Mouse (Mus musculus): ENCODE results near the gene Atoh8.

Atoh8 gene

DNA sequence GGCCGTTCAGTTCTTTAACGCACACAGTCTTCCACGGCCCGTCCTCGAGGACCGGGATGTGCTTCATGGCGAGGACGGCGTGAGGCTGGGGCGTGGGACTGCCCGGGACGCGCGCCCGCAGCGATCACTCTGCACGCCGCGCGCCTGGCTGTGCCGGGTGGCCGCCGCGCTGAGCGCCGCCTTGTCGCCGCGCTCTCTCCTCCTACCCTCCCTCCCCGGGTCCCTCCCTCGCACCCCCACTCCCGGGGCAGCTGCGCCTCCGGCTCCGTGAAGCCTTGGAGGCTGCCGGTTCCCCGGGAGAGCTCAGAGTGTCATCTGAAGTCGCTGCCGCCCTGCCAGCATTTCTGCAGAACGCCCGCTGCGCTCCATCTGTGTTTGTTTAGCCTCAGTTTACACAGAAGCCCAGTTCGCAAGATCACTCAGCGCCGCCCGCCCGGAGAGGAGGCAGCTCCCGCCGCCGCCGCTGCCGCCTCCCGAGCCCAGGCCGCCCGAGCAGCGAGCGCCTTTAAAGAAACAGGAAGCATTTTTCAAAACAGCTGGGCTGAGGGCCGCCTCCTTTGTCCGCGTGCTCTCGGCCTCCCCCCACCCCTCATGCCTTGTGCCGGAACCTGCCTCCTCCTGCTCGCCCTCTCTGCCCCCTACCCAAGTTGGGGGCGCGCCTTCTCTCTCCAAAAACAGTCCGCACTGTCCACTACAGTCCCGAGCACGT, at the start of gene Atoh8:
Gene Atoh8, minus strand, starts transcription at position 480 of the 709 bp plus-strand sequence.
- DNase-seq = peak; percentile 78 to 86

- DNase-seq = peak in 1 of 2 experiments; percentile 68
Measured at GRCm38 (mm10) chr6:72283914-72284313, 48.5 kb upstream of the Atoh8 start.

DNA sequence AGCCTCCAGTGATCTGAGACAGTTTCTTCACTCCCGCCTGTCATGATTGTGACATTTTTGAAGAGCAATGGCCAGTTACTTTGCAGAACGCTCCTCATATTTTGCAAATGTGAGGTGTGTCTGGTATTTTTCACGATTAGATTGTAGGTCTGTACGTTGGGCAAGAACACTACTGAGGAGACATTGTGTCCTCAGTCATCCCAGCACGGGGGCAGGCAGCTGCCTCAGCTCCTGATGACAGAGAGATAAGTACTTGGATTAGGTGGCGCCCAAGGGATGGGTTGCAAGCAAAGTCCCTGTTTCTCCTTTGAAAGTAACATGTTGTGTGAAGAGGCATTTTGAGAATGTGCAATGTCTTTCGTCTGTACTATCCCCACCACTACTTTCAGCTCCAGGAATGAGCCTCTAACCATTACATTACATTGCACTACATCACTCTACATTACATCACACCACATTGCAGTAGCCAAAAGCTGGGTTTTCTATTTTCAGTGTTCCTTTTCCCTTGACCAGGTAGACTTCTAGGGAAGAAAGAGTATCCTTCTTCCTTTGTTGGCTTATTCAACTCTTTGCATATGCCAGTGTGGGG, 45.1 kb upstream of the Atoh8 start:
- DNase-seq = no peak

DNA sequence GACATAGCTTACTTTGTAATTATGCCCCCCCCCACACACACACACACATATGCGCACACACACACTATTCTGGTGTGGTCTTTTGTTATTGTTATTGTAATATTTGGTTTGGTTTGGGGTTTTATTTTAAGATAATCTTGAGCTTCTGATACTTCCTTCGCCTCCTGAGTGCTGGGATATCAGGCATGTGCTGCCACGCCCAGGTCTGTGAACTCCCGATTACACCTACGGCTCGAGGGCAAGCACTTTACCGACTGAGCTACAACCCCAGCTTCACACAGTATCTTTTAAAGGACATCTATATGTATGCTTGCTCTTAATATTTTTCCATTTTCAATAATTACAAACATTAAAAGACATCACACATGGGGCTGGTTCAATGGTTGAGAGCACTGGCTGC, 44.1 kb upstream of the Atoh8 start:
- no peak for DNase-seq

- DNase-seq = no peak
Measured at GRCm38 (mm10) chr6:72278835-72279234, 43.5 kb upstream of the Atoh8 start.

- peak in 1 of 2 experiments; percentile 65 for DNase-seq
Measured at GRCm38 (mm10) chr6:72277508-72278166, 42.3 kb upstream of the Atoh8 start.

- DNase-seq = peak; percentile 73 to 87
Measured at GRCm38 (mm10) chr6:72276972-72277441, 41.6 kb upstream of the Atoh8 start.

DNA sequence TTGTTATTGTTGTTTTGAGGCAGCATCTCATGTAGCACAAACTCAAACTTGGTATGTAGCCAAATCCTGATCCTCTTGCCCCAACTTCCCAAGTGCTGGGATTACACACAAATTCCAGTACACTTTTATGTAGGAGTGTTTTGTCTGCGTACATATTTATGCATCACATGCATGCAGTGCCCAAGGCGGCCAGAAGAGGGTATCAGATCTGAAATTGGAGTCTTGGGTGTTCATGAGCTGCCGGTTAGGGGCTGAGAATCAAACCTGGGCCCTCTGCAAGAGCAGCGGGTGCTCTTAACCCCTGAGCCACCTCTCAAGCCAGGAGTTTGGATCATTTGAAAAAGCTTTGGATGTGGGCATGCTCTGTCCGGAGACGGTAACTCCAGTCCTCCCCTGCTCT, 40.8 kb upstream of the Atoh8 start:
- peak; percentile 55 to 59 for DNase-seq

- DNase-seq = no peak
Measured at GRCm38 (mm10) chr6:72275527-72275926, 40.1 kb upstream of the Atoh8 start.

GRCm38 (mm10) chr6:72273153-72273552, 37.8 kb upstream of the Atoh8 start:
- no peak for DNase-seq

- peak; percentile 68 to 86 for DNase-seq
Measured at GRCm38 (mm10) chr6:72272161-72272696, 36.9 kb upstream of the Atoh8 start.

DNA sequence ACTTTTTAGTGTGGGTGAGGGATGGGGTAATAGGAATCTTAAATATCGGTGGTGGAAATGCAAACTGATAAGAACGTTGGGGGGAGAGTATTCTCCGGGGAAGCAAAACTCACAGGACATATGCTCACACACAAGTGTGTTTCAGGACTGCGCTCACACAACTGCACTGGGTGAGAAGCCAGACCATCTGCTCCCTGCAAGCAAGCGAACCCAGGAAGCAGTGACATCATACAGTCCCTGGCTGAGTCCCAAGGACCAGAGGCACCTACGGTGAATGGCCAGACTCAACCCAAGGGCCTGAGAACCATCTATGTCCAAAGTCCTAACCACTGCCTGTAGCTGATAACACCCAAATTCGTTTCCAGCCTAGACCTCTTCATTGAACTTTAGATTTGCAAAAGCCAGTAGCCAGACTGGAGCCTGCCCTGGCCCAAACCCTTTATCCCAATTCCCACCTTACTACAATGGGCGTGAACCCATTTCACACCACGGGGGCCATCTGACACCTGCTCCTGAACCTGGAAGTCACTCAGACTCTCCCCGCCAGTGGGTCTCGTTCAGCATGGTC, 35.7 kb upstream of the Atoh8 start:
- no peak for DNase-seq

- no peak for DNase-seq
Measured at GRCm38 (mm10) chr6:72270258-72270657, 34.9 kb upstream of the Atoh8 start.

DNA sequence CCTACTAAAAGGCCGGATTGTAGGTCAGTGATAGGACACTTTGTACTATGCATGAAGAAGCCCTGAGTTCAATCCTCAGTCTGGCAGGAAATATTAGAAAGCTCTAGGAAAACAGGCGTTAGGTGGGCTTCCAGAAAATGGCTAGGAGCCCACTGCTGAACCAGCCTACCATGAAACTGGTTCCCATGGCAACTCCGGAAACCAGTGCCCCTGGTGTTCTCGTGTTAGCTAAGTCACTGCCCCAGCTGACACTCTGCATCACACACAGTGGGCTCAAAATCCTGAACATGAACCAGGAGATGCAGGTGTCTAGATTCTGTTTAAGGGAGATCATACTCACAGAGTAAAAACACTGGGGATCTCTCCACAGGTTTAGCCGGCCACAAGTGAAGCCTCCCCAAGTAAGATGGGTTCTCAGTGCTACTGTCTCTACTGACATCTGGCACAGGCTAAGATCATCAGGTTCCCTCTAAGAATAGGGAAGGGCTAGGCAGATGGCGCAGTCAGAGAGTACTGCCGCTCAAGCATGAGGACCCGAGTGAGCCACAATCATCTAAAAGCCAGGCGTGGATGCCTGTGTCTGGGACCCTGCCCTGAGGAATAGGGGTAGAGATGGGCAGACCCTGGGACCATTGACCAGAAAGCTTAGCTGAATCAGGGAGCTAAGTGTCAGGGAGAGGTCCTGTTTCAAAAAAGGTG, 32.9 kb upstream of the Atoh8 start:
- no peak for DNase-seq

GRCm38 (mm10) chr6:72265664-72266063, 30.3 kb upstream of the Atoh8 start:
- DNase-seq = peak in 1 of 2 experiments; percentile 67

- DNase-seq = no peak
Measured at GRCm38 (mm10) chr6:72263679-72264265, 28.4 kb upstream of the Atoh8 start.

- no peak for DNase-seq
Measured at GRCm38 (mm10) chr6:72261683-72262320, 26.4 kb upstream of the Atoh8 start.

DNA sequence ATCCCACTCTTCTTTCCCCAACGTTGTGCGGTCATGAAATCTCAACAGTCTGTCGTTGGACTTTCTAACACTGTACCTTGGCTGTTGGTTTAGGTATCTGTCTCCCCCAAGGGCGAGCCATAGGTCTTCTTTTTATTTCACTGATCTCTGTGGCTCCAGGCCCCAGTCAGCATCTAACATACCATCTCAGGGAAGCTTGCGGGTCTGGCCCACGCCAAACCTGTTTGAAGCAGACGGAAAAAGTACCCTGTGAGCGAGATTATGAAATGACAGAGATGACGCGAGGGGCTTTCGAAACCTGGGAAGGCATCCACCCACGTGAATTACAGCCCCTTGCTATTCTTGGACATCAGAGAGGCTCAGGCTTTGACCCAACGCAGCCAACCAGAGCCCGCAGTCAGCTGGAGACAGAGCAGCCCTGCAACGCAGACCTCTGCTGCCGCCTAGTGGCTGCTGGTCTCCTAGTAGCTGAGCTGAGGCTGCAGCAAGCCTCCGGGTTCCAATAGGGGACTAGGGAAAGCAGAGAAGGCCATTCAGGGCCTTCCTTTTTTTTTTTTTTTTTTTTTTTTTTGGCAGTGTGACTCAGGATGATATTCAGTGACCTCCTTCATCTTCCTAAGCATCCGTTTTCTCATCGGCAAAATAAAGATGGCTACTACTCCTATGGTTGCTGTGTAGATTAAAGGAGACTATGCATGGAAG, 25.8 kb upstream of the Atoh8 start:
- DNase-seq = peak; percentile 91 to 93

GRCm38 (mm10) chr6:72259474-72259873, 24.1 kb upstream of the Atoh8 start:
- DNase-seq = no peak

- no peak for DNase-seq
Measured at GRCm38 (mm10) chr6:72255294-72255693, 19.9 kb upstream of the Atoh8 start.

- no peak for DNase-seq
Measured at GRCm38 (mm10) chr6:72254588-72255075, 19.3 kb upstream of the Atoh8 start.
